Mouse (Mus musculus) lung, postnatal 0 days (tissue): ENCODE data around the gene Kcnq1.

ENCODE experiments used
- CTCF ChIP-seq: IDR thresholded peaks from 2 replicates; pipeline ENCODE4 v1.5.1; 2016; ENCODE audit warnings: antibody characterized with exemption, mild to moderate bottlenecking
- EP300 ChIP-seq: IDR thresholded peaks from 2 replicates; pipeline ENCODE4 v1.6.1; 2016; ENCODE audit warnings: antibody characterized with exemption, mild to moderate bottlenecking, control low read depth

DNA sequence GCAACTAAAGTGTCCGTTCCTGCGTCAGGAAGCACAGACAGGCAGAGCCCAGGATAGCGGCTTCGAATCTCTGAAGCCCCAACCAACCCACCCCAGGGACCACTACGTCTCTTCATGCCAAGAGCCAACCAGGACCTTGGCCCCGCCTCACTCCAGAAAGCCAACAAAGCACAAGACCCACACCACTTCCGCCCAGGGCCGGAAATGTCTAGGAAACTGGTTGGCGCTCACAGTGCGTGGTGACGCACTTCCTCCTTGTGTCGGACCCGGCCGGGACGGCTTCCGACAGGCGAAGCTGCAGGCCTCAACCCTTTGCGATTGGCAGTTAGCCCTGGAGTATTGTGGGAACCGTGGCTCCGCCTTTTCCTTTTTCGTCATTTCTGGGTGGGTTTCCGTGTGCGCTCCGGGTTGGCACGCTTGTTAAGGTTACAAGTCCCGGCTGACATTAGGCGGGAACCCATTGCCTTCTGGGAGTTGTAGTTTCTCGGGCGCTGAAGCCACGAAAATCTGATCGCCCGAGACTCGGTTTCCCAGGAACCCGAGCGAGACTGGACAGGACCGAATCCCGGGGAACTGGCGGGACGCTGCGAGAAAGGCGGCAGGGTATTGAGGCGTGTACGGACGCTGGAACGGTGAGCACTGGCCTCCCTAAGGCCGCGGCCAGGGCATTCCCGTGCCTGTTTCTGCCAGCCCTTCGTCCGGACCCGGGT lies 37.1 kb upstream of the Kcnq1 start, which contains the start of gene Tssc4:
- TF ChIP-seq CTCF (no peak), EP300 (peak; percentile 93)
